Mouse (Mus musculus) hindbrain, embryonic 16.5 days (tissue): ENCODE measurements around the gene Xndc1. TPM values are rescaled to one million over a fixed set of nuclear protein-coding genes. Genes with fewer than 3 reads are reported as not detected.

Experiments
- ATAC-seq: fragments of 200-750 bp; cut with Nextera tagmentation; 2 replicates; pipeline ENCODE4 v1.8.0; 2017; ENCODE audit warnings: moderate TSS enrichment, moderate library complexity
- H3K27ac ChIP-seq: fragments of 300-500 bp; sonication (generic); 2 replicates; pipeline ENCODE4 v1.5.1; 2014; ENCODE audit warnings: low read depth, mild to moderate bottlenecking, control low read depth, low read length, moderate library complexity
- H3K27me3 ChIP-seq: fragments of 300-500 bp; sonication (generic); replicated peaks from 2 replicates; pipeline ENCODE4 v1.6.1; 2014; ENCODE audit warnings: low read length; ENCODE audit not compliant: control insufficient read depth, insufficient read depth
- H3K36me3 ChIP-seq: fragments of 300-500 bp; sonication (generic); 2 replicates; pipeline ENCODE4 v1.6.1; 2014; ENCODE audit warnings: mild to moderate bottlenecking, low read length, moderate library complexity, mixed read lengths; ENCODE audit not compliant: control insufficient read depth, insufficient read depth
- H3K4me1 ChIP-seq: fragments of 300-500 bp; sonication (generic); 2 replicates; pipeline ENCODE4 v1.6.1; 2014; ENCODE audit warnings: low read depth, low read length; ENCODE audit not compliant: control insufficient read depth, insufficient read depth
- H3K4me2 ChIP-seq: fragments of 300-500 bp; sonication (generic); 2 replicates; pipeline ENCODE4 v1.6.1; 2014; ENCODE audit warnings: mild to moderate bottlenecking, low read length, control low read depth, moderate library complexity
- H3K4me3 ChIP-seq: fragments of 300-500 bp; sonication (generic); 2 replicates; pipeline ENCODE4 v1.5.1; 2014; ENCODE audit warnings: mild to moderate bottlenecking, low read length, control low read depth, moderate library complexity
- H3K9ac ChIP-seq: fragments of 300-500 bp; sonication (generic); 2 replicates; pipeline ENCODE4 v1.6.1; 2014; ENCODE audit warnings: low read depth, mild to moderate bottlenecking, control low read depth, low read length, moderate library complexity
- H3K9me3 ChIP-seq: fragments of 300-500 bp; sonication (generic); 2 replicates; pipeline ENCODE4 v1.6.1; 2014; ENCODE audit warnings: mild to moderate bottlenecking, low read length, moderate library complexity; ENCODE audit not compliant: control insufficient read depth
- WGBS: fragments of 180-500 bp; shearing (Covaris S2); extraction: QIAGEN DNeasy Blood & Tissue Kit; methylation state at CpG from one replicate; pipeline ENCODE4 v1.1.7; 2014; 5-methylcytosine and 5-hydroxymethylcytosine counted together
- polyA plus RNA-seq: library from polyadenylated mRNA; unstranded; fragments of >200 nt; fragmentation: Nextera tagmentation; extraction: Ambion mirVana; gene quantifications from 2 replicates; pipeline ENCODE4 v1.2.1, GENCODE M21; 2015

The Xndc1 gene
- polyA plus RNA-seq, 1 experiment from 2014 or later, result 24.6 TPM

GRCm38 (mm10) chr7:102064655-102065045 lies 661 bp upstream of the Xndc1 start:
- peak overlapping the region; percentile 80 for H3K27ac ChIP-seq
- peak; percentile 51 for ATAC-seq
- no peaks in the 10 kb centered on the region; the same call in 1 of the 2 replicates for H3K36me3 ChIP-seq
- peak overlapping the region; percentile 82 for H3K4me2 ChIP-seq
- H3K9ac ChIP-seq, result peak overlapping the region; percentile 82
- H3K27me3 ChIP-seq, result no peaks in the 10 kb centered on the region
- under 1% methylated on average over 9 of the region's 9 CpGs for WGBS
- peak overlapping the region; percentile 77 for H3K4me3 ChIP-seq
- peaks cover 24% of the 10 kb centered on the region for H3K4me1 ChIP-seq
- no peaks in the 10 kb centered on the region for H3K9me3 ChIP-seq

DNA sequence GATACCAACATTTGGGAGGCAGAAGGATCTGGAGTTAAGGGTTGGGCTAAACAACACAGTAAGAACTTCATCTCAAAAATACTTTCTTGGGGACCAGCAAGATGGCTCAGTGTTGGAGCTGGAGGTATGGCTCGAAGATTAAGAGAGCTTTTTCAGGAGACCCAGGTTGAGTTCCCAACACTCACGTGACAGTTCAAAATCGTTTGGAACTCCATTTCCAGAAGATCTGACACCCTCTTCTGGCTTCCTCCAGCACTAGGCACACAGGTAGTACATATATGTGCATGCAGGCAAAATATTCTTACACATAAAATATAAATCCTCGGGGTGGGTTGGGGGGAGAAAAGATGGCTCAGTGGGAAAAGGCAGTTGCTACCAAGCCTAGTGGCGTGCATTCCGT lies 1.1 kb downstream of the Xndc1 start:
- H3K27me3 ChIP-seq, result no peaks in the 10 kb centered on the region
- 86% methylated on average over 6 of the region's 6 CpGs for WGBS

DNA sequence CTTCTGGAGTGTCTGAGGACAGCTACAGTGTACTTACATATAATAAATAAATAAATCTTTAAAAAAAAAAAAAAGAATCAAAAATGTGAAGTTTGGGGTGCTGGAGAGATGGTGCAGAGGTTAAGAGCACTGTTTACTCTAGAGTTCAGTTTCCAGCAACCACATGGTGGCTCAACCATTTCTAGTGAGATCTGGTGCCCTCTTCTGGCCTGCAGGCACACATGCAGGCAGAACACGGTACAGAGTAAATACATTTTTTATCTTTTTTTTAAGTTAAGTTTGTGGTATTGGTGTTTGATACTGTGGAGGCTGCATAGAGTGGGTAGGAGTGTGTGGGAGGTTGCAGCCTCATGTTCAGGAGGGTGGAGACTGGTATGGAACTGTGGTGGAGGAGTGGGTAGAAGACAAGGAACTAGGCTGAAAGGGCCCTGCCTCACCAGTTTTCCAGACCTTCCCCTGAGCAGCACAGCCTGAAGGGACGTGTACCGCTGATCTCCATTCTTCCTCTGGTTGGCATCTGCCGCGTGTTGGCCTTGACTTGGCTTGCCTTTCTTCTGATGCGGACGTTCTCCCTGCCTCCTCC lies 11.5 kb downstream of the Xndc1 start:
- H3K36me3 ChIP-seq, result peaks cover 20% of the 10 kb centered on the region
- WGBS, result 87% methylated on average over 7 of the region's 7 CpGs
- no peaks in the 10 kb centered on the region for H3K4me1 ChIP-seq
- H3K27ac ChIP-seq, result no peak overlapping the region
- no peaks in the 10 kb centered on the region for H3K27me3 ChIP-seq
- no peaks in the 10 kb centered on the region for H3K9me3 ChIP-seq
- no peak overlapping the region for H3K9ac ChIP-seq
- H3K4me3 ChIP-seq, result no peak overlapping the region
- ATAC-seq, result no peak
- no peak overlapping the region for H3K4me2 ChIP-seq

More for the DNA sequence above, 1.1 kb downstream of the Xndc1 start:
- H3K27ac ChIP-seq, result no peak overlapping the region
- ATAC-seq, result no peak
- H3K36me3 ChIP-seq, result peaks cover 2% of the 10 kb centered on the region
- peaks cover 24% of the 10 kb centered on the region for H3K4me1 ChIP-seq
- H3K9me3 ChIP-seq, result no peaks in the 10 kb centered on the region
- no peak overlapping the region for H3K9ac ChIP-seq
- H3K4me2 ChIP-seq, result peak overlapping the region; percentile 66
- H3K4me3 ChIP-seq, result peak overlapping the region; percentile 77

DNA sequence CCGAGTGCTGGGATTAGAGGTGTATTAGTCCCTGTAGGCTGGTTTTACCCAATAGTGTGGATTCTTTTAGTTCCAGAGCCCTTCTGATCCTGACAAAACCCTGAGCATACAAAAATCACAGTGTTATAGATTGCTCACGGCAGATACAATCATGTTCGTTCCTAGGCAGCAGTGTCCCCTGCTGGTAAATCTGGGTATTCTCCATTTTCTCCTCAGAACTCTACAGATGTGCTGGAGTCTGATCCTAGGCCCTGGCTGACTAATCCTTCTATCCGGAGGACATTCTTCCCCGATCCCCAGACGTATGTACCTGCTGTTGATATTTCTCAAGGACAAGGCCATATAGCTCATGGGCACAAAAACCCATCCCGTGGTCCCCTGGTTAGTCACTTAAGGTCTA lies 13.2 kb downstream of the Xndc1 start:
- 80% methylated on average over 7 of the region's 7 CpGs for WGBS
- Histone ChIP-seq H3K9ac (no peak overlapping the region), H3K4me3 (no peak overlapping the region), H3K4me1 (no peaks in the 10 kb centered on the region), H3K4me2 (no peak overlapping the region), H3K9me3 (no peaks in the 10 kb centered on the region), H3K27me3 (no peaks in the 10 kb centered on the region), H3K27ac (no peak overlapping the region), H3K36me3 (peaks cover 18% of the 10 kb centered on the region)
- 0 out of 2 replicates have a peak, but pooled peaks have one; percentile 64 for ATAC-seq

DNA sequence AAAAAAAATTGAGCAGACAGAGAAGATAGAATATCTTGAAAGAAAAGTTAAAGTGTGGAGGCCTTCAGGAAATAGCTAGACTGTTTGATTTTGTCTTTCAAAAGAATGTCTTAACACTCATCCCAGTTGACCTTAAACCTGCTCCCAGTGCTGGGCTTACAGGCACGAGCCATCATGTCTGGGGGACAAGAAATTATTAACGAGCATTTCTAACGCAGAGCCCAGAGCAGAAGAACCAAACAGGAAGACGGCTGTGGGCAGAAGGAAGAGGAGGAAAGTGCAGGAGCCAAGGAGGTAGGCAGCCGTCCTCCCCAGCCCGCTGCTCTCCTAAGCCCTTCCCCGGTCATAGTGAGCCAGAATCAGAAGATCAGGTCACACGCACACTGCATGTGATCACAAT lies 15.0 kb downstream of the Xndc1 start:
- ATAC-seq, result no peak
- peaks cover 19% of the 10 kb centered on the region for H3K36me3 ChIP-seq

DNA sequence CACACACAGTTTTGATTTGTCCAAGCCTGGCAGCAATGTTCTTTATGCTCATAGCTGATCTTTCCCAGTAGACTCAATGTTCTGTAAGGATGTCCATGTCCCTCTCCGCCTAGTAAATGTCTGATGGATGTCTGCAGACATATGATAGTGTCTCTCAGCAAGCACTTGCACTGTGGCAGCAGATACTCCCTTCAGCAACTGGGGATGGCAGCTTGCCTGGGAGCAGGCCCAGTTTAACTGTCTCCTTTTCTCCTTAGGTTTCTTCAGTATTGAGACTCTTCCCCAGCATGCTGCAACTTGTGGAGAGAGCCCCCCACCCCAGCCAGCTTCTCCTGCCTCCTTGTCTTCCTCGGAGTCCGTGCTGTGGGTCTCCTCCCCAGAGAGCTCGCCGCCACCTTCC lies 16.5 kb downstream of the Xndc1 start:
- H3K9me3 ChIP-seq, result no peaks in the 10 kb centered on the region
- no peak for ATAC-seq
- H3K36me3 ChIP-seq, result peaks cover 19% of the 10 kb centered on the region
- H3K9ac ChIP-seq, result no peak overlapping the region
- no peak overlapping the region for H3K27ac ChIP-seq
- H3K4me1 ChIP-seq, result no peaks in the 10 kb centered on the region
- 100% methylated on average over 5 of the region's 5 CpGs for WGBS
- H3K4me3 ChIP-seq, result no peak overlapping the region
- H3K27me3 ChIP-seq, result no peaks in the 10 kb centered on the region
- H3K4me2 ChIP-seq, result no peak overlapping the region

More for the DNA sequence above, 15.0 kb downstream of the Xndc1 start:
- H3K4me1 ChIP-seq, result no peaks in the 10 kb centered on the region
- 96% methylated on average over 8 of the region's 8 CpGs for WGBS
- no peaks in the 10 kb centered on the region for H3K9me3 ChIP-seq
- H3K9ac ChIP-seq, result no peak overlapping the region
- no peak overlapping the region for H3K27ac ChIP-seq
- H3K4me3 ChIP-seq, result no peak overlapping the region
- no peaks in the 10 kb centered on the region for H3K27me3 ChIP-seq
- no peak overlapping the region for H3K4me2 ChIP-seq

DNA sequence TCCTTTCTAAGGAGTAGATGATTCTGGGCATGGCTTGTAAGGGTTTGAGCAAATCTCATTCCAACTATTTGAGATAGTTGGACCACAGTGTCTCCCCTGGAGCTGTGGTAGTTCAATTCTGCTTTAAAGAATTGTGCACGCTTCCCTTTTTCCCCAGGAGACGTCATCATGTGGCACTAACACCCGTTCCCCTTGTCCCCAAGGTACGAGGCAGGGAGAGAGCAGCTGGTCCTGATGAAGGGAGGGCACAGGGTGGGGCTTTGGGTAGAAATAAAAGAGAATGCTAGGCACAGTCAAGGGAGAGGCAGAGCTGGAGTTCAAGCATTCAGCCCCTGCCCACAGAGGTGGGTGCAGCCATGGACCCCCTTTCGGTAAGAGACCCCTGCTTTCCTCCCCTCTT lies 17.5 kb downstream of the Xndc1 start, which contains the start of gene Trpc2:
Gene Trpc2 (plus strand): TSS at position 301 of the 400 bp plus-strand sequence.
- H3K36me3 ChIP-seq, result peaks cover 10% of the 10 kb centered on the region
- no peak within 1 kb of the TSS for H3K9ac ChIP-seq
- H3K4me2 ChIP-seq, result no peak within 1 kb of the TSS
- no peak for ATAC-seq
- no peak within 1 kb of the TSS for H3K4me3 ChIP-seq
- H3K9me3 ChIP-seq, result no peaks in the 10 kb centered on the region
- WGBS, result 78% methylated on average over 5 of the region's 5 CpGs
- H3K27ac ChIP-seq, result no peak within 1 kb of the TSS
- H3K27me3 ChIP-seq, result no peaks in the 10 kb centered on the region
- no peaks in the 10 kb centered on the region for H3K4me1 ChIP-seq

DNA sequence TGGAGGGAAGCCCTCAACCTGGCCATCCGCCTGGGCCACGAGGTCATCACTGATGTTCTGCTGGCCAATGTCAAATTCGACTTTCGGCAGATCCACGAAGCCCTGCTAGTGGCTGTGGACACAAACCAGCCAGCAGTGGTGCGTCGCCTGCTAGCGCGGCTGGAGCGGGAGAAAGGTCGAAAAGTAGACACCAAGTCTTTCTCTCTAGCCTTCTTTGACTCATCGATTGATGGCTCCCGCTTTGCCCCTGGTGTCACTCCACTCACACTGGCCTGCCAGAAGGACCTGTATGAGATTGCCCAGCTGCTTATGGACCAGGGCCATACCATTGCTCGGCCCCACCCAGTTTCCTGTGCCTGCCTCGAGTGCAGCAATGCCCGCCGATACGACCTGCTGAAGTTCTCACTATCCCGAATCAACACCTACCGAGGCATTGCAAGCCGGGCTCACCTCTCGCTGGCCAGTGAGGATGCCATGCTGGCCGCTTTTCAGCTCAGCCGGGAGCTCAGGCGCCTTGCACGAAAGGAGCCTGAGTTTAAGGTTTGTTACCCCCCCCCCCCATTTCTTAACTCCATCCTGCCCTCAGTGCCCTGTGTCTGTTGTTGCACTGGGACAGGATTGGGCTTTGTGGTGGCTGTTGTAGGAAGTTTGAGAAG lies 18.9 kb downstream of the Xndc1 start:
- Histone ChIP-seq H3K4me3 (no peak overlapping the region), H3K9ac (no peak overlapping the region), H3K4me2 (no peak overlapping the region), H3K9me3 (no peaks in the 10 kb centered on the region), H3K27ac (no peak overlapping the region), H3K36me3 (peaks cover 5% of the 10 kb centered on the region), H3K4me1 (no peaks in the 10 kb centered on the region), H3K27me3 (no peaks in the 10 kb centered on the region)
- 95% methylated on average over 26 of the region's 26 CpGs for WGBS
- ATAC-seq, result no peak

- no peak overlapping the region for H3K4me3 ChIP-seq
- peaks cover 4% of the 10 kb centered on the region; the same call in 1 of the 2 replicates for H3K36me3 ChIP-seq
- 88% methylated on average over 4 of the region's 4 CpGs for WGBS
Measured at GRCm38 (mm10) chr7:102087336-102087735, 22.0 kb downstream of the Xndc1 start.

More at GRCm38 (mm10) chr7:102087336-102087735, 22.0 kb downstream of the Xndc1 start:
- H3K4me2 ChIP-seq, result no peak overlapping the region
- H3K9ac ChIP-seq, result no peak overlapping the region
- no peak for ATAC-seq
- no peak overlapping the region for H3K27ac ChIP-seq
- no peaks in the 10 kb centered on the region for H3K9me3 ChIP-seq
- H3K27me3 ChIP-seq, result no peaks in the 10 kb centered on the region
- H3K4me1 ChIP-seq, result no peaks in the 10 kb centered on the region
